Mouse (Mus musculus) adrenal gland, postnatal 10 days (tissue): ENCODE measurements at regions not wholly inside any gene's neighbourhood (a gene's known extent, or its start where the extent isn't known, plus 50 kb on each side); places are given as distances from the start of the nearest gene placed in this dataset.

Experiments
- DNase-seq: peaks from one replicate; pipeline ENCODE4 v3.0.0; 2021; ENCODE audit warnings: mixed read lengths

- DNase-seq, result no peak
These were observed 74.2 kb upstream of the Noct start for GRCm38 (mm10) chr3:51150012-51150411.

GRCm38 (mm10) chr3:51151104-51151503 lies 73.1 kb upstream of the Noct start:
- no peak for DNase-seq

- DNase-seq, result no peak
These were observed 68.6 kb upstream of the Noct start for GRCm38 (mm10) chr3:51155621-51156020.

- DNase-seq, result peak; percentile 76
These were observed 67.6 kb upstream of the Noct start for GRCm38 (mm10) chr3:51156386-51157290.

GRCm38 (mm10) chr3:51157291-51157650 lies 67.0 kb upstream of the Noct start:
- no peak for DNase-seq

- no peak for DNase-seq
These were observed 65.8 kb upstream of the Noct start for GRCm38 (mm10) chr3:51158449-51158848.

GRCm38 (mm10) chr3:51159322-51159721 lies 64.9 kb upstream of the Noct start:
- no peak for DNase-seq

- no peak for DNase-seq
These were observed 64.4 kb upstream of the Noct start for GRCm38 (mm10) chr3:51159881-51160280.

- DNase-seq, result no peak
These were observed 63.6 kb upstream of the Noct start for GRCm38 (mm10) chr3:51160625-51161024.

- DNase-seq, result no peak
These were observed 54.9 kb upstream of the Noct start for GRCm38 (mm10) chr3:51169150-51169925.

GRCm38 (mm10) chr3:51170225-51170852 lies 53.9 kb upstream of the Noct start:
- peak; percentile 90 for DNase-seq
